ENCODE assay signal across 7 mouse cellular contexts in genomic region chr8:109693146-109693900, GRCm38 (mm10). TPM values are rescaled to one million over a fixed set of nuclear protein-coding genes. Genes with fewer than 3 reads are reported as not detected.
DNase-seq lines count a peak whose midpoint lies in the region; ATAC-seq lines count a peak whose summit lies in the region.

TSS of gene Ist1 (minus strand) at chr8:109693260.

- no peaks in the 10 kb centered on the region; the same call in none of the 2 replicates for H3K4me1 ChIP-seq in embryonic facial prominence, embryonic 11.5 days (ENCODE audit: control insufficient read depth, insufficient read depth, low read length)
- H3K4me1 ChIP-seq in limb, embryonic 10.5 days: peaks cover 25% of the 10 kb centered on the region
- peaks cover 28% of the 10 kb centered on the region for H3K4me1 ChIP-seq in midbrain, embryonic 13.5 days (replicated peaks)

- ATAC-seq in embryonic facial prominence, embryonic 11.5 days (replicated peaks; ENCODE audit: insufficient number of reproducible peaks, low FRiP score, low TSS enrichment, low read depth): peak; percentile 92
- peak; percentile 89 for ATAC-seq in granulocyte monocyte progenitor cell, adult 5-6 weeks (replicated peaks; ENCODE audit: poor library complexity, severe bottlenecking)
- peak; percentile 96 for ATAC-seq in midbrain, embryonic 13.5 days

- DNase-seq in adrenal gland, postnatal 14 days: peak; percentile 99
- DNase-seq in embryonic facial prominence, embryonic 11.5 days (ENCODE audit: low spot score): peak; percentile 100
- peak; percentile 97 for DNase-seq in kidney, adult 11 months
- peak; percentile 99 for DNase-seq in limb, embryonic 10.5 days (ENCODE audit: low spot score)
- peak; percentile 99 for DNase-seq in spleen, adult 12 weeks (ENCODE audit: low spot score)

- H3K27ac ChIP-seq in embryonic facial prominence, embryonic 11.5 days (replicated peaks; ENCODE audit: low read depth, low read length): peak within 1 kb of the TSS; percentile 66
- H3K27ac ChIP-seq in limb, embryonic 10.5 days: peak within 1 kb of the TSS; percentile 95
- H3K27ac ChIP-seq in midbrain, embryonic 13.5 days: peak within 1 kb of the TSS; percentile 87

- H3K4me3 ChIP-seq in embryonic facial prominence, embryonic 11.5 days (ENCODE audit: low read depth, low read length): peak within 1 kb of the TSS; percentile 77
- H3K4me3 ChIP-seq in limb, embryonic 10.5 days: peak within 1 kb of the TSS; percentile 99
- H3K4me3 ChIP-seq in midbrain, embryonic 13.5 days (replicated peaks): peak within 1 kb of the TSS; percentile 100

- peak within 1 kb of the TSS; percentile 67 for H3K4me2 ChIP-seq in embryonic facial prominence, embryonic 11.5 days (ENCODE audit: low read depth, low read length)
- H3K4me2 ChIP-seq in midbrain, embryonic 13.5 days (replicated peaks): peak within 1 kb of the TSS; percentile 73

- peak within 1 kb of the TSS; percentile 88 for H3K9ac ChIP-seq in embryonic facial prominence, embryonic 11.5 days (replicated peaks; ENCODE audit: low read length)
- H3K9ac ChIP-seq in midbrain, embryonic 13.5 days (replicated peaks): peak within 1 kb of the TSS; percentile 100

- H3K9me3 ChIP-seq in embryonic facial prominence, embryonic 11.5 days (replicated peaks; ENCODE audit: control insufficient read depth, low read length): no peaks in the 10 kb centered on the region
- H3K9me3 ChIP-seq in limb, embryonic 10.5 days (replicated peaks): no peaks in the 10 kb centered on the region
- no peaks in the 10 kb centered on the region for H3K9me3 ChIP-seq in midbrain, embryonic 13.5 days

- H3K27me3 ChIP-seq in embryonic facial prominence, embryonic 11.5 days (ENCODE audit: control insufficient read depth, insufficient read depth, low read length): no peaks in the 10 kb centered on the region
- H3K27me3 ChIP-seq in limb, embryonic 10.5 days (ENCODE audit: low read depth, poor library complexity, severe bottlenecking): no peaks in the 10 kb centered on the region
- H3K27me3 ChIP-seq in midbrain, embryonic 13.5 days: 0 out of 2 replicates have a peak, but pooled peaks cover 3% of the 10 kb centered on the region

- under 1% methylated on average over 55 of the region's 57 CpGs for whole genome bisulfite sequencing in embryonic facial prominence, embryonic 11.5 days
- WGBS in limb, embryonic 10.5 days: under 1% methylated on average over 57 of the region's 57 CpGs
- under 1% methylated on average over 57 of the region's 57 CpGs for WGBS in midbrain, embryonic 13.5 days

- H3K36me3 ChIP-seq in embryonic facial prominence, embryonic 11.5 days (replicated peaks; ENCODE audit: control insufficient read depth, insufficient read depth, low read depth, low read length): no peaks in the 10 kb centered on the region
- peaks cover 6% of the 10 kb centered on the region; the same call in 1 of the 2 replicates for H3K36me3 ChIP-seq in limb, embryonic 10.5 days
- H3K36me3 ChIP-seq in midbrain, embryonic 13.5 days: no peaks in the 10 kb centered on the region

RNA-seq across cellular contexts. Expression of gene Ist1, which starts in this region (rescaled TPM):
- 75.4 and 85.1 TPM in 2 replicates for total RNA-seq in adrenal gland, postnatal 14 days (2021)
- 180 and 186 TPM in 2 replicates for polyA plus RNA-seq in embryonic facial prominence, embryonic 11.5 days (2014; fragmentation: Nextera tagmentation; extraction: Ambion mirVana)
- 69.5 and 83.8 TPM in 2 replicates for total RNA-seq in granulocyte monocyte progenitor cell, adult 5-6 weeks (2014; fragmentation: Nextera tagmentation)
- total RNA-seq in granulocyte monocyte progenitor cell, adult 5-6 weeks (2017): 76.9 and 82.2 TPM in 2 replicates
- polyA plus RNA-seq in limb, embryonic 10.5 days (2016; fragmentation: Nextera tagmentation; extraction: Ambion mirVana): 134 and 153 TPM in 2 replicates
- polyA plus RNA-seq in midbrain, embryonic 13.5 days (2015; fragmentation: Nextera tagmentation; extraction: Ambion mirVana): 182 and 184 TPM in 2 replicates

Comparison
In these comparisons a context has a peak if more than half of its experiments do, and no peak if none do; other contexts are left out.
1. Peak in every context shown above with its lines: DNase-seq, ATAC-seq, H3K4me3 ChIP-seq and H3K27ac ChIP-seq.